Mouse (Mus musculus) olfactory bulb, adult 2 months (tissue): ENCODE measurements around the gene Tead2. TPM values are rescaled to one million over a fixed set of nuclear protein-coding genes. Genes with fewer than 3 reads are reported as not detected.
"Not testable (repeated sequence)": the region's sequence is repeated elsewhere in the genome, so short reads cannot be mapped to it uniquely, and the experiment has no call there.

Experiments
- H3K27ac ChIP-seq: fragments of 200-500 bp; 2 replicates; pipeline ENCODE4 v1.5.1; 2012; ENCODE audit warnings: low read depth, low read length; ENCODE audit not compliant: insufficient read depth
- H3K4me1 ChIP-seq: fragments of 200-500 bp; 2 replicates; pipeline ENCODE4 v1.6.1; 2012; ENCODE audit warnings: low read length; ENCODE audit not compliant: control insufficient read depth, insufficient read depth
- H3K4me3 ChIP-seq: fragments of 200-500 bp; 2 replicates; pipeline ENCODE4 v1.5.1; 2012; ENCODE audit warnings: mild to moderate bottlenecking, low read depth, low read length, moderate library complexity; ENCODE audit not compliant: insufficient read depth
- CTCF ChIP-seq: fragments of 200-500 bp; IDR thresholded peaks from 2 replicates; pipeline ENCODE4 v1.5.1; 2012; ENCODE audit warnings: low read depth, mild to moderate bottlenecking, low read length, moderate library complexity; ENCODE audit not compliant: insufficient read depth
- POLR2A ChIP-seq: fragments of 200-500 bp; IDR thresholded peaks from 2 replicates; pipeline ENCODE4 v1.6.1; 2012; ENCODE audit warnings: mild to moderate bottlenecking, low read depth, low read length, moderate library complexity; ENCODE audit not compliant: insufficient read depth
- WGBS: fragments of 180-500 bp; shearing (Covaris S2); methylation state at CpG from one replicate; pipeline ENCODE4 v1.1.7; 2018; 5-methylcytosine and 5-hydroxymethylcytosine counted together
- polyA plus RNA-seq: library from polyadenylated mRNA; stranded (reverse); fragments of >200 nt; gene quantifications from 2 replicates; pipeline ENCODE4 v1.2.4, GENCODE M21; 2012; ENCODE audit warnings: low replicate concordance; ENCODE audit not compliant: missing spikeins, insufficient read depth, insufficient read length

Gene Tead2
- polyA plus RNA-seq, 1 experiment = not detected

DNA sequence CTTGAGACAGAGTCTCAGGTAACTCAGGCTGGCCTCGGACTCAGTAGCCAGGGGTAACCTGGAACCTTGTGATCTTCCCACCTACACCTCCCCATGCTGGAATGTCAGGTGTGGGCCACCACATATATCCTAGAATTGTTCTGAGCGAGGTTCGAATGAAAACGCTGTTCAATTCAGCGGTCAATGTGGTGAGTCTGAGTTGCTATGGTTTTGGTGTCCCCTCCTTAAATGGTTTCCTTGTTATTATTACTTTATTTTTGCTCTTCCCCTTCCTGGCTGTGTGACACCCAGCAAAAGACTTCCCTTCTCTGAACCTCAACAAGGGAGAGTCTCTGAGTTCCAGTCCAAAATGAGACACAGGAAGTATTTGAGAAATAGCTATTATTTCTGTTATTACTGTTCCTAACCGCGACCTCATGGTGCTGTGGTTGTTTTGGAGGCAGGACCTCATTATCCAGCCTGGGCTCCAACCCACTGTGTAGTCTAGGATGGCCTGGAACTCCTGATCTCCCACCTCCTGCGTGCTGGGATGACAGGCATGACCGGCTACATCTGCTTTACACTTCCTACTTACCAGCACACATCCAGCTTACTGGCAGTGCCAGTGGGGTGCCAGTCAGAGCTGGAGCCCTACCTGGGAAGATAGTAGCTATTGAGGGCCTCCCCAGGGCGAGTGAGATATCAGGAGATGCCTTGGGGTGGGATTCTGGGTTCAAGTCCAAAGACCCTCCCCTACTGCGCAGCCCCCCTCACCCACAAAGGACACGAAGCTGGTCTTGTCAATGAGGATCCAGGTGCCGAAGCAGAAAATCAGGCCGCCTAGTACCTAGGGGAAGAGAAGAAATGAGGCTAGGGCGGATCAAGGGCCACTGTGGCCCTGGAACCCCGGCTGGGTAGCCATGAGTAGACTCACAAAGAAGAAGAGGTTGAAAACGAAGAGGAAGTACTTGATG lies 22.5 kb downstream of the Tead2 start:
- Histone ChIP-seq H3K4me3 (peak overlapping the region; percentile 7; the same call in 1 of the 2 replicates), H3K27ac (no peak overlapping the region), H3K4me1 (peaks cover 15% of the 10 kb centered on the region)
- TF ChIP-seq POLR2A (no peak), CTCF (no peak)
- WGBS = 81% methylated on average over 17 of the region's 17 CpGs

DNA sequence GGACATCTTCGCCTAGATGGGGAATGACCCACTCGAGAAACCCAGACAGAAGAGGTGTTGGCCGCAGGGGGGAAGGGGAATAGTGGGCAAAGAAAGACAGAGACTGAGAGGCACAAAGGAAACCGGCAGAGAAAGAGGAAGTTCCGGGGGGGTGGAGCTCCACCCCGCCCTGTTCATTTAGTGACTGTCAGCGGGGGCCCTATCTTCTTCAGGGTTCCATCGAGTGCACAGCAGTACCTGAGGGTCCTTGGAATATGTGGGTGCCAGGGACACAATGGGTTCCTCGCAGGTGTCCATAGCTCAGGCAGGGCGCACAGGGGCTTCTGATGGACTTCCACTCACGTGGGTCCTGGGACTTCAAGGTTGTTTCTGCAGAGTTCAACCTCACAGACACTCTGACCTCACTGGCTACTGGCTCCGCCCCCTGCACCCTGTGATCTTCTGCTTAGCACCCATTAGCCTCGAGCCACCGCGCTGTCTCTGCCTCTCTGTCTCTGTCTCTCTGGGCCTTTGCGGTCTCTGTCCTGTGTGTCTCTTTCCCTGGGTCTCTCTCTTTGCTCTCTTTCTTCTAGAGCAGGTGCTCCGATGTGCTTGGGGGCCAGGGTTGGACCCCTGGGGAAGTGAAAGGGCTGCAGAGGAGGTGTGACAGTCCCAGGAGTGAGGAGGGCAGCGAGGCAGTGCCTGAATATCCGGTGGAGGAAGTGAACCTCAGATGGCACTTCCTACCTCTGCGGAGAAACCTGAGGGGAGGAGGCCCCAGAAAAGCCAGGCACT lies 23.4 kb downstream of the Tead2 start, which contains the start of gene Cd37:
Gene Cd37 (minus strand): TSS at position 393 of the 774 bp plus-strand sequence.
- WGBS = 53% methylated on average over 20 of the region's 20 CpGs
- TF ChIP-seq CTCF (no peak), POLR2A (no peak)
- Histone ChIP-seq H3K27ac (no peak within 1 kb of the TSS), H3K4me1 (peaks cover 14% of the 10 kb centered on the region), H3K4me3 (peak within 1 kb of the TSS; percentile 7; the same call in 1 of the 2 replicates)

DNA sequence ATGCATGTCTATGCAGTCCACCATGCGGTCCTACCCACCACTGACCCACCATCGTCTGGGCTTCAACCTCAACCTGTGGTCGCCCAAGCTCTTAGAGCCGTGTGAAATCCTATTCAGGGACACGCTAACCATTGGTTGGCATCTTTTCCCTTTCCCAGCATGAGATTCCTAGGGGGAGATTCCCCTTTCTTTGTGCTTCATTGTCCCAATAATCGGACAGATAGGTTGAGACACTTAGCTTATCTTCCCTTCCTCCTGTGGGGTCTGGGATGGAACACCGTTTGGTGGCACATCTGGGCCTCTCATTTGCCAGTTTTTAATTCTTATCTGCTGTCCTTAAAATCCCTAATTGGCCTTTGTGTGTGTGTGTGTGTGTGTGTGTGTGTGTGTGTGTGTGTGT lies 24.6 kb downstream of the Tead2 start:
- H3K27ac ChIP-seq = no peak overlapping the region
- peaks cover 9% of the 10 kb centered on the region for H3K4me1 ChIP-seq
- TF ChIP-seq POLR2A (no peak), CTCF (no peak)
- 81% methylated on average over 7 of the region's 7 CpGs for WGBS
- no peak overlapping the region for H3K4me3 ChIP-seq

DNA sequence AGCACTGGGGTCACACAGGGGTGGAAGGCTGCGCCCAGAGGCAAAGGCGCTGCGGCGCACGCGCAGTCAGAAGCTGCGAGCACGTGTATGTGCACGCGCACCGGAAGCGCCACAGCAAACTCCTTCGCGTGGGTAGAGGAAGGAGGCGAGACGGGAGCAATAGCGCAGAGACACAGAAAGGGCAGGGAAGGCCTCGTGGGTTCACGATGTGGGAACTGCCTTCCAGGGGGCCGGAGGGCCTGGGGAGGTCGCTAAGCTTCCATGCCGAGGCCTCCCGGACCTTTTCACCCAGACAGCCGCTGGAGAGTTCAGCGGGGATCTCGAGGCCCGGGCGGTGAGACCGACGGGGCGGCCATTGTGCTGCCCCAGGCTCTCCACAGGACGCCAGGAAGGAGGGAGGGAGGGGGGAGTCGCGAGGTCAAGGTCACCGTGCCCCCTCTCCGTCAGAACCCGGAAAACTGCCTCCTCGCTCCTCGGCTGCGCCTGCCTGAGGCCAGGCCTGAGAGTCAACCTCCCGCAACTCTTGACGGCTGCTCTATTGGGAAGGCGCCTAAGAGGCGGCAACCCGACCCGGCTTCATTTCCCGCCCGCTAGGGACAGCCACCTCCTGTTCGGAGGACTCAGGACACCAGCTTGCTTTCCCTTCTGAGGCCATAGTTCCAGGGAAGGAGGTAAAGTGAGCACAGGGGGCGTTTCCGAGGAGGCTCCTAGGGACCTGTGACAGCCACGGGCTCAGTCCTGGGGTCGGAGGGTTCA lies 25.3 kb downstream of the Tead2 start, which contains the start of gene Slc6a16:
Gene Slc6a16 (plus strand): TSS at position 453 of the 756 bp plus-strand sequence.
- peak within 1 kb of the TSS; percentile 42 for H3K4me3 ChIP-seq
- H3K4me1 ChIP-seq = peaks cover 9% of the 10 kb centered on the region
- WGBS = 16% methylated on average over 53 of the region's 53 CpGs
- TF ChIP-seq CTCF = no peak
- TF ChIP-seq POLR2A = peak; percentile 27; the same call in 1 of the 2 replicates
- no peak within 1 kb of the TSS for H3K27ac ChIP-seq

DNA sequence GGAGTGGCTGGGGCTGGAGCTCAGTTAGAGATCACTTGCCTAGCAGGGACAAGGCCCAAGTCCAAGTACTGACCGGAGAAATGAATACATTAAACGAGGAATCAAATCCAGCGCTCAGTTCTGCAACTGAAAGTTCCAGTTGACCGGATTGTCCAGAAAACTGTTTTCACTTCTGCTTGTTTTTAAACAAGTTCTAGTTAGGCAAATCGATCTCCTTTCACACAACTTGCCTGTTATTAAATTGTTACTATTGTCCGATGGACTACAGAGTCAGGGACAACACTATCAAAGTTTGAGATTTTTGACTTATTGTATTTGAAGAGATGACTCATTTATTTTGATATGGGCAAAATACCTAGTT lies 25.8 kb downstream of the Tead2 start:
- Histone ChIP-seq H3K4me1 (peaks cover 9% of the 10 kb centered on the region), H3K27ac (no peak overlapping the region), H3K4me3 (peak overlapping the region; percentile 42; the same call in 1 of the 2 replicates)
- 89% methylated on average over 6 of the region's 6 CpGs for WGBS
- TF ChIP-seq POLR2A = no peak
- TF ChIP-seq CTCF = no peak

DNA sequence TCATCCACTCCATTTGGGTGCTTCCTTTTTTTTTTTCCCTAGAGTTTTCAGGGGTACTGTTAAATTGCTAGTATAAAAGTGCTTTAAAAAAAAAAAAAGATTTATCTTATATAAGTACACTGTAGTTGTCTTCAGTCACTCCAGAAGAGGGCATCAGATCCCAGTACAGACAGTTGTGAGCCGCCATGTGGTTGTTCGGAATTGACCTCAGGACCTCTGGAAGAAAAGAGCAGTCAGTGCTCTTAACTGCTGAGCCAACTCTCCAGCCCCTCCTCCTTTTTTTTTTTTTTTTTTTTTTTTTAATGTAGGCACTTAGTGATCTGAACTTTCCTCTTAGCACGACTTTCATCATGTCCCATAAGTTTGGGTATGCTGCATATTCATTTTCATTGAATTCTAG lies 32.1 kb downstream of the Tead2 start:
- 38% methylated on average over 3 of the region's 3 CpGs for WGBS
- TF ChIP-seq CTCF (no peak), POLR2A (no peak)
- no peak overlapping the region for H3K27ac ChIP-seq

DNA sequence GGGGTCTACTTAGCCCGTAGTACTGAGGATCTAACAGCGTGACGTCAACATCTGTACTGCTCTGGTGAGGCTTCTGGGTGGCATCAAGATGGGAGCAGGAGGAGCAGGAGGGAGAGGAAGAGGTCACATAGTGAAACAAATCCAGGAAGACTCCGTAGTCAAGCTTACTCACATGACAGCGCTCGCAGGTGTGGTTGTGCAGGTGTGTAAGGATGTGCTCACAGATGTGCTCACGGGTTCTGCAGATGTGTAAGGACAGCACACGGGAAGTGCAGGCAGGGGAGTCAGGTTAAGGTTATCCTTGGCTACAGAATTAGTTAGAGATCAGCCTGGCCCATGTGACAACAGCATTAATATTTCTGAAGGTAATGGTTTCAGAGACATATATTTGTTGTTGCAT lies 38.3 kb downstream of the Tead2 start:
- WGBS = 92% methylated on average over 8 of the region's 8 CpGs
- no peak overlapping the region for H3K4me3 ChIP-seq
- TF ChIP-seq CTCF (no peak), POLR2A (no peak)

More for the DNA sequence above, 32.1 kb downstream of the Tead2 start:
- Histone ChIP-seq H3K4me3 (no peak overlapping the region), H3K4me1 (no peaks in the 10 kb centered on the region)

DNA sequence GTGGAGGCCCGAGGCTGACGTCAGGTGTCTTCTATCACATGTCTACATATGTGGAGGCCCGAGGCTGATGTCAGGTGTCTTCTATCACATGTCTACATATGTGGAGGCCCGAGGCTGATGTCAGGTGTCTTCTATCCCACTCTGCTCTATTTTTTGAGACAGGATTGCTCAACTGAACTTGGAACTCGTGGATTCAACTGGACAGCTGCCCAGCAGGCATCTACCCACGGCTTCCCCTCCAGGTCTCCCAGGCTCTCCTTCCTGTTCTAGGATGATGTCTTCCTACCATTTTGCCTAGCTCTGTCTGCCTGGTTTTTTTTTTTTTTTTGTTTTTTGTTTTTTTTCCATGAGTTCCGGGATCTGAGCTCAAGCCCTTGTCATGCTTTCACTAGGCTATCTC lies 40.3 kb downstream of the Tead2 start:
- H3K27ac ChIP-seq, H3K4me3 ChIP-seq, H3K4me1 ChIP-seq: not testable (repeated sequence)
- 82% methylated on average over 5 of the region's 7 CpGs for WGBS

More for the DNA sequence above, 38.3 kb downstream of the Tead2 start:
- H3K27ac ChIP-seq = no peak overlapping the region
- H3K4me1 ChIP-seq = peaks cover 9% of the 10 kb centered on the region; the same call in 1 of the 2 replicates
